Comparison of ENCODE assay signal across 10 mouse cellular contexts in the genomic region with DNA sequence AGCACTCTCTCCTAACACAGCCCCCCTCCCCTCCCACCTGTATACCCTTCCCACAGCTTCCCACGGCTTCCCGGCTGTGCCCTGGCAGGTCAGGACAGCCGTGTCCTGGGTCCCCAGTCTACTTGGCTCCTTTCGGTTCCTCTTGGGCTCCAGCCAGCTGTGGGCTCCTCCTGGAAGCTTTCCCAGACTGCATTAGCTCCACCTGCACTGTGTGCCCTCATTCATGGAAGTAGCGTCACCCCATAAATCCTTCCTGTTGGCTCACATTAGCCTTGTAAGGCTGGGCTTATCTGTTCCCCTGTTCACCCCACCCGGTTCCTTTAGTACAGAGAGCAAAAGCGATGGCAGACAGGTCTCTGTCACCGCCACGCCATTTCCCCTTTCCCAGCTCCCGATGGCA.
A peak's percentile ranks its signal among the peaks of the same experiment; 100 is the strongest.
DNase-seq lines count a peak whose midpoint lies in the region; ATAC-seq lines count a peak whose summit lies in the region.
"Had no signal": no experiment of that assay in that cellular context is flagged by ENCODE, and none has a peak within 500 bp of the region (broad histone marks: within the 10 kb centered on the region; RNA-seq: fewer than 3 reads in every experiment).

No protein-coding gene starts in this region.

- DNase-seq in hindbrain, embryonic 14.5 days (ENCODE audit: low spot score): no peak
- DNase-seq in adrenal gland, postnatal 14 days: peak; percentile 77
- peak; percentile 45 for DNase-seq in lung, postnatal 36 days
- DNase-seq in layer of hippocampus, adult 8-10 months (ENCODE audit: low spot score in 2 of 2): no peak
- no peak for DNase-seq in left cerebral cortex, adult 11 months (ENCODE audit: low spot score)

- H3K4me2 ChIP-seq in hindbrain, embryonic 16.5 days (ENCODE audit: low read length): no peak overlapping the region
- no peak overlapping the region for H3K4me2 ChIP-seq in hindbrain, embryonic 14.5 days (replicated peaks)

- H3K9me3 ChIP-seq in hindbrain, embryonic 16.5 days (ENCODE audit: control insufficient read depth, low read length): no peaks in the 10 kb centered on the region
- H3K9me3 ChIP-seq in hindbrain, embryonic 14.5 days (ENCODE audit: control insufficient read depth, low read length): no peaks in the 10 kb centered on the region

- peak; percentile 58 for ATAC-seq in hindbrain, embryonic 16.5 days
- no peak for ATAC-seq in hindbrain, embryonic 14.5 days (ENCODE audit: low FRiP score)
- peak; percentile 95 for ATAC-seq in granulocyte monocyte progenitor cell, adult 5-6 weeks (replicated peaks; ENCODE audit: poor library complexity, severe bottlenecking)
- no peak for ATAC-seq in CD4-positive, CD25-positive, alpha-beta regulatory T cell, adult 4 months

- no peaks in the 10 kb centered on the region for H3K36me3 ChIP-seq in hindbrain, embryonic 16.5 days (ENCODE audit: control insufficient read depth, insufficient read depth, low read length)
- H3K36me3 ChIP-seq in hindbrain, embryonic 14.5 days (replicated peaks; ENCODE audit: control insufficient read depth, insufficient read depth): no peaks in the 10 kb centered on the region

- H3K27me3 ChIP-seq in hindbrain, embryonic 16.5 days (replicated peaks; ENCODE audit: control insufficient read depth, insufficient read depth, low read length): no peaks in the 10 kb centered on the region
- no peaks in the 10 kb centered on the region for H3K27me3 ChIP-seq in hindbrain, embryonic 14.5 days (ENCODE audit: control insufficient read depth, insufficient read depth, low read length)
- H3K27me3 ChIP-seq: CH12.LX had no signal

- H3K4me3 ChIP-seq in hindbrain, embryonic 16.5 days (ENCODE audit: low read length): no peak overlapping the region
- no peak overlapping the region for H3K4me3 ChIP-seq in hindbrain, embryonic 14.5 days (replicated peaks; ENCODE audit: low read length)
- H3K4me3 ChIP-seq: erythroblast, embryonic 14.5 days had no signal

- H3K27ac ChIP-seq in hindbrain, embryonic 16.5 days (ENCODE audit: low read depth, low read length): no peak overlapping the region
- H3K27ac ChIP-seq in hindbrain, embryonic 14.5 days: no peak overlapping the region

- no peak overlapping the region for H3K9ac ChIP-seq in hindbrain, embryonic 16.5 days (ENCODE audit: low read depth, low read length)
- H3K9ac ChIP-seq in hindbrain, embryonic 14.5 days: no peak overlapping the region

- no peaks in the 10 kb centered on the region; the same call in 1 of the 2 replicates for H3K4me1 ChIP-seq in hindbrain, embryonic 16.5 days (ENCODE audit: control insufficient read depth, insufficient read depth, low read depth, low read length)
- no peaks in the 10 kb centered on the region for H3K4me1 ChIP-seq in hindbrain, embryonic 14.5 days (replicated peaks; ENCODE audit: control insufficient read depth, insufficient read depth, low read length)

- 68% methylated on average over 10 of the region's 10 CpGs for WGBS in hindbrain, embryonic 16.5 days
- 69% methylated on average over 10 of the region's 10 CpGs for WGBS in hindbrain, embryonic 14.5 days

Comparison
In these comparisons a context has a peak if more than half of its experiments do, and no peak if none do; other contexts are left out.
1. ATAC-seq: peak in hindbrain, embryonic 16.5 days (single experiment) and granulocyte monocyte progenitor cell, adult 5-6 weeks (single experiment); none in hindbrain, embryonic 14.5 days (single experiment) and CD4-positive, CD25-positive, alpha-beta regulatory T cell, adult 4 months (single experiment).
2. DNase-seq: peak in adrenal gland, postnatal 14 days (single experiment) and lung, postnatal 36 days (single experiment); none in hindbrain, embryonic 14.5 days (single experiment), layer of hippocampus, adult 8-10 months (0 of 2) and left cerebral cortex, adult 11 months (single experiment).